Mouse (Mus musculus): ENCODE measurements around the gene Arntl. TPM values are rescaled to one million over a fixed set of nuclear protein-coding genes. Genes with fewer than 3 reads are reported as not detected.

The Arntl gene
- 5.7 and 6.8 TPM in 2 replicates for polyA plus RNA-seq (2012; rRNA removed)
- polyA plus RNA-seq (2014; fragmentation: Nextera tagmentation; extraction: Ambion mirVana) = 5.6 and 6.7 TPM in 2 replicates

- DNase-seq (ENCODE audit: low spot score) = peak; percentile 100
- Histone ChIP-seq H3K9me3 (ENCODE audit: control insufficient read depth, low read length) (no peaks in the 10 kb centered on the region), H3K9ac (ENCODE audit: low read depth, low read length, severe bottlenecking) (peak within 1 kb of the TSS; percentile 65), H3K36me3 (ENCODE audit: control insufficient read depth, insufficient read depth, low read length) (no peaks in the 10 kb centered on the region), H3K27ac (replicated peaks; ENCODE audit: low read depth, low read length) (peak within 1 kb of the TSS; percentile 26; the same call in 1 of the 2 replicates), H3K4me1 (ENCODE audit: control insufficient read depth, insufficient read depth, low read length) (peaks cover 10% of the 10 kb centered on the region; the same call in 1 of the 2 replicates), H3K4me3 (replicated peaks; ENCODE audit: low read length) (peak within 1 kb of the TSS; percentile 78), H3K4me2 (replicated peaks; ENCODE audit: low read depth, low read length, severe bottlenecking) (peak within 1 kb of the TSS; percentile 86), H3K27me3 (ENCODE audit: control insufficient read depth, insufficient read depth, low read length) (peaks cover 43% of the 10 kb centered on the region)
- ATAC-seq (ENCODE audit: low FRiP score, low read depth) = peak; percentile 97
- 0 out of 2 replicates have a peak, but pooled peaks have one; percentile 16 for TF ChIP-seq POLR2A (IDR thresholded peaks at IDR 0.05; ENCODE audit: borderline replicate concordance, extremely low read depth, insufficient read depth, insufficient read length)
- WGBS = under 1% methylated on average over 50 of the region's 52 CpGs
Observed at GRCm38 (mm10) chr7:113206644-113207470, at the start of gene Arntl. Arntl (plus strand) TSS chr7:113207465.

- DNase-seq (ENCODE audit: low spot score) (no peak), ATAC-seq (ENCODE audit: low FRiP score, low read depth) (no peak)
- H3K4me3 ChIP-seq (replicated peaks; ENCODE audit: low read length) = no peak overlapping the region
- no peaks in the 10 kb centered on the region for H3K4me1 ChIP-seq (ENCODE audit: control insufficient read depth, insufficient read depth, low read length)
- H3K36me3 ChIP-seq (ENCODE audit: control insufficient read depth, insufficient read depth, low read length) = no peaks in the 10 kb centered on the region
- H3K27ac ChIP-seq (replicated peaks; ENCODE audit: low read depth, low read length) = no peak overlapping the region
- no peak overlapping the region for H3K4me2 ChIP-seq (replicated peaks; ENCODE audit: low read depth, low read length, severe bottlenecking)
- no peak for TF ChIP-seq POLR2A (IDR thresholded peaks at IDR 0.05; ENCODE audit: borderline replicate concordance, extremely low read depth, insufficient read depth, insufficient read length)
- H3K9me3 ChIP-seq (ENCODE audit: control insufficient read depth, low read length) = no peaks in the 10 kb centered on the region
- H3K27me3 ChIP-seq (ENCODE audit: control insufficient read depth, insufficient read depth, low read length) = no peaks in the 10 kb centered on the region
- 84% methylated on average over 8 of the region's 8 CpGs for WGBS
- H3K9ac ChIP-seq (ENCODE audit: low read depth, low read length, severe bottlenecking) = no peak overlapping the region
Observed at GRCm38 (mm10) chr7:113161077-113161698, 46.1 kb upstream of the Arntl start.

DNA sequence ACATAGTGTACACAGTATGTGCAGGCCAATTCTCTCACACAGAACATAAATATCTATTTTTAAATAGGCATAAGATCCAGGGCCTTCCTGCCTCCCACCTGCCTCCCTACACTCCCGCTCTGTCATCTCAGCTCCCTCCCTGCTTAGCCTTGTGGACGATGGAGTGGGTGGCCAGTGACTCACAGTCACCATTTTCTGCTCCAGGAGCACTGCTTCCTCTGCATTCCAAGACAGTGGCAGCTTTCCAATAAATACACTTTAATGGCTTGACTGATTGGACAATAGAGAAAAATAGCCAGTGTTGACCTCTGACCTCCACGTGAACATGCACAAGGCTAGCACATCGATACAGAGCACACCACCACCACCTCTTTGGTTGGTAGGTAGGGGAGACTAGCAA, 42.5 kb upstream of the Arntl start:
- WGBS = 70% methylated on average over 4 of the region's 4 CpGs
- no peak for ATAC-seq (ENCODE audit: low FRiP score, low read depth)
- no peaks in the 10 kb centered on the region for H3K27me3 ChIP-seq (ENCODE audit: control insufficient read depth, insufficient read depth, low read length)
- H3K4me3 ChIP-seq (replicated peaks; ENCODE audit: low read length) = no peak overlapping the region
- H3K4me2 ChIP-seq (replicated peaks; ENCODE audit: low read depth, low read length, severe bottlenecking) = no peak overlapping the region
- H3K36me3 ChIP-seq (ENCODE audit: control insufficient read depth, insufficient read depth, low read length) = no peaks in the 10 kb centered on the region
- no peaks in the 10 kb centered on the region for H3K4me1 ChIP-seq (ENCODE audit: control insufficient read depth, insufficient read depth, low read length)
- no peak overlapping the region for H3K27ac ChIP-seq (replicated peaks; ENCODE audit: low read depth, low read length)
- TF ChIP-seq POLR2A (IDR thresholded peaks at IDR 0.05; ENCODE audit: borderline replicate concordance, extremely low read depth, insufficient read depth, insufficient read length) = no peak
- DNase-seq (ENCODE audit: low spot score) = peak; percentile 23
- H3K9ac ChIP-seq (ENCODE audit: low read depth, low read length, severe bottlenecking) = no peak overlapping the region
- no peaks in the 10 kb centered on the region for H3K9me3 ChIP-seq (ENCODE audit: control insufficient read depth, low read length)

GRCm38 (mm10) chr7:113167092-113167491, 40.2 kb upstream of the Arntl start:
- no peaks in the 10 kb centered on the region for H3K4me1 ChIP-seq (ENCODE audit: control insufficient read depth, insufficient read depth, low read length)
- TF ChIP-seq POLR2A (IDR thresholded peaks at IDR 0.05; ENCODE audit: borderline replicate concordance, extremely low read depth, insufficient read depth, insufficient read length) = no peak
- no peak overlapping the region for H3K9ac ChIP-seq (ENCODE audit: low read depth, low read length, severe bottlenecking)
- H3K36me3 ChIP-seq (ENCODE audit: control insufficient read depth, insufficient read depth, low read length) = no peaks in the 10 kb centered on the region
- no peaks in the 10 kb centered on the region for H3K9me3 ChIP-seq (ENCODE audit: control insufficient read depth, low read length)
- peak; percentile 78 for DNase-seq (ENCODE audit: low spot score)
- no peaks in the 10 kb centered on the region for H3K27me3 ChIP-seq (ENCODE audit: control insufficient read depth, insufficient read depth, low read length)
- no peak overlapping the region for H3K4me3 ChIP-seq (replicated peaks; ENCODE audit: low read length)
- H3K4me2 ChIP-seq (replicated peaks; ENCODE audit: low read depth, low read length, severe bottlenecking) = no peak overlapping the region
- no peak overlapping the region for H3K27ac ChIP-seq (replicated peaks; ENCODE audit: low read depth, low read length)
- no peak for ATAC-seq (ENCODE audit: low FRiP score, low read depth)
- 43% methylated on average over 8 of the region's 8 CpGs for WGBS

- Histone ChIP-seq H3K27ac (replicated peaks; ENCODE audit: low read depth, low read length) (no peak overlapping the region), H3K36me3 (ENCODE audit: control insufficient read depth, insufficient read depth, low read length) (no peaks in the 10 kb centered on the region), H3K9me3 (ENCODE audit: control insufficient read depth, low read length) (no peaks in the 10 kb centered on the region), H3K27me3 (ENCODE audit: control insufficient read depth, insufficient read depth, low read length) (no peaks in the 10 kb centered on the region), H3K4me1 (ENCODE audit: control insufficient read depth, insufficient read depth, low read length) (no peaks in the 10 kb centered on the region), H3K9ac (ENCODE audit: low read depth, low read length, severe bottlenecking) (no peak overlapping the region), H3K4me2 (replicated peaks; ENCODE audit: low read depth, low read length, severe bottlenecking) (no peak overlapping the region), H3K4me3 (replicated peaks; ENCODE audit: low read length) (no peak overlapping the region)
- TF ChIP-seq POLR2A (IDR thresholded peaks at IDR 0.05; ENCODE audit: borderline replicate concordance, extremely low read depth, insufficient read depth, insufficient read length) = no peak
- ATAC-seq (ENCODE audit: low FRiP score, low read depth) (no peak), DNase-seq (ENCODE audit: low spot score) (no peak)
- WGBS = 79% methylated on average over 8 of the region's 8 CpGs
Observed at GRCm38 (mm10) chr7:113168609-113169008, 38.7 kb upstream of the Arntl start.
